Mouse (Mus musculus) embryonic facial prominence, embryonic 11.5 days (tissue): ENCODE measurements around the gene Parp14. TPM values are rescaled to one million over a fixed set of nuclear protein-coding genes. Genes with fewer than 3 reads are reported as not detected.

Experiments
- ATAC-seq: fragments of 200-750 bp; cut with Nextera tagmentation; replicated peaks from 2 replicates; pipeline ENCODE4 v1.8.0; 2017; ENCODE audit warnings: low read depth; ENCODE audit not compliant: insufficient number of reproducible peaks, low FRiP score, low TSS enrichment
- DNase-seq: peaks from one replicate; pipeline ENCODE4 v3.0.0-alpha.2; 2015; ENCODE audit warnings: low spot score
- H3K27ac ChIP-seq: fragments of 300-500 bp; sonication (generic); replicated peaks from 2 replicates; pipeline ENCODE4 v1.5.1; 2014; ENCODE audit warnings: mild to moderate bottlenecking, low read depth, low read length, control low read depth
- H3K27me3 ChIP-seq: fragments of 300-500 bp; sonication (generic); 2 replicates; pipeline ENCODE4 v1.6.1; 2014; ENCODE audit warnings: mild to moderate bottlenecking, low read length, moderate library complexity, mixed read lengths; ENCODE audit not compliant: control insufficient read depth, insufficient read depth
- H3K36me3 ChIP-seq: fragments of 300-500 bp; sonication (generic); replicated peaks from 2 replicates; pipeline ENCODE4 v1.6.1; 2014; ENCODE audit warnings: low read depth, mild to moderate bottlenecking, low read length, moderate library complexity, mixed read lengths; ENCODE audit not compliant: control insufficient read depth, insufficient read depth
- H3K4me1 ChIP-seq: fragments of 300-500 bp; sonication (generic); 2 replicates; pipeline ENCODE4 v1.6.1; 2014; ENCODE audit warnings: low read length, mixed read lengths; ENCODE audit not compliant: control insufficient read depth, insufficient read depth
- H3K4me2 ChIP-seq: fragments of 300-500 bp; sonication (generic); 2 replicates; pipeline ENCODE4 v1.6.1; 2014; ENCODE audit warnings: low read depth, mild to moderate bottlenecking, control low read depth, low read length, moderate library complexity
- H3K4me3 ChIP-seq: fragments of 300-500 bp; sonication (generic); 2 replicates; pipeline ENCODE4 v1.5.1; 2014; ENCODE audit warnings: low read depth, low read length, control low read depth
- H3K9ac ChIP-seq: fragments of 300-500 bp; sonication (generic); replicated peaks from 2 replicates; pipeline ENCODE4 v1.6.1; 2014; ENCODE audit warnings: mild to moderate bottlenecking, control low read depth, low read length
- H3K9me3 ChIP-seq: fragments of 300-500 bp; sonication (generic); replicated peaks from 2 replicates; pipeline ENCODE4 v1.6.1; 2016; ENCODE audit warnings: mild to moderate bottlenecking, low read length, inconsistent platforms, mixed read lengths; ENCODE audit not compliant: control insufficient read depth
- WGBS: fragments of 180-500 bp; shearing (Covaris S2); extraction: QIAGEN DNeasy Blood & Tissue Kit; methylation state at CpG from one replicate; pipeline ENCODE4 v1.1.7; 2014; 5-methylcytosine and 5-hydroxymethylcytosine counted together
- polyA plus RNA-seq: library from polyadenylated mRNA; unstranded; fragments of >200 nt; fragmentation: Nextera tagmentation; extraction: Ambion mirVana; gene quantifications from 2 replicates; pipeline ENCODE4 v1.2.1, GENCODE M21; 2014

Gene Parp14
- polyA plus RNA-seq, 1 experiment from 2014 or later = 0.29 TPM

GRCm38 (mm10) chr16:35867726-35868125 lies 3.6 kb downstream of the Parp14 start:
- 77% methylated on average over 11 of the region's 11 CpGs for WGBS
- no peak for DNase-seq
- H3K9ac ChIP-seq = no peak overlapping the region
- H3K4me2 ChIP-seq = no peak overlapping the region
- H3K9me3 ChIP-seq = no peaks in the 10 kb centered on the region
- ATAC-seq = no peak
- no peaks in the 10 kb centered on the region for H3K36me3 ChIP-seq
- H3K27ac ChIP-seq = no peak overlapping the region
- H3K4me3 ChIP-seq = no peak overlapping the region
- peaks cover 3% of the 10 kb centered on the region; the same call in 1 of the 2 replicates for H3K4me1 ChIP-seq
- peaks cover 14% of the 10 kb centered on the region for H3K27me3 ChIP-seq

- ATAC-seq (no peak), DNase-seq (no peak)
- H3K27me3 ChIP-seq = no peaks in the 10 kb centered on the region
- H3K4me1 ChIP-seq = no peaks in the 10 kb centered on the region
- H3K27ac ChIP-seq = no peak overlapping the region
- no peaks in the 10 kb centered on the region for H3K36me3 ChIP-seq
- WGBS = 78% methylated on average over 1 of the region's 1 CpGs
- no peaks in the 10 kb centered on the region for H3K9me3 ChIP-seq
- no peak overlapping the region for H3K4me2 ChIP-seq
- no peak overlapping the region for H3K4me3 ChIP-seq
- H3K9ac ChIP-seq = no peak overlapping the region
These were observed 9.3 kb downstream of the Parp14 start for GRCm38 (mm10) chr16:35862057-35862456.

GRCm38 (mm10) chr16:35860236-35860635 lies 11.1 kb downstream of the Parp14 start:
- H3K9me3 ChIP-seq = no peaks in the 10 kb centered on the region
- ATAC-seq (no peak), DNase-seq (no peak)
- no peak overlapping the region for H3K4me2 ChIP-seq
- no peak overlapping the region for H3K4me3 ChIP-seq
- H3K27ac ChIP-seq = no peak overlapping the region
- 81% methylated on average over 16 of the region's 16 CpGs for WGBS
- H3K36me3 ChIP-seq = no peaks in the 10 kb centered on the region
- no peaks in the 10 kb centered on the region for H3K4me1 ChIP-seq
- no peak overlapping the region for H3K9ac ChIP-seq
- no peaks in the 10 kb centered on the region for H3K27me3 ChIP-seq

GRCm38 (mm10) chr16:35856766-35857165 lies 14.6 kb downstream of the Parp14 start:
- H3K9ac ChIP-seq = no peak overlapping the region
- no peaks in the 10 kb centered on the region for H3K27me3 ChIP-seq
- ATAC-seq = no peak
- no peaks in the 10 kb centered on the region for H3K9me3 ChIP-seq
- H3K36me3 ChIP-seq = no peaks in the 10 kb centered on the region
- no peaks in the 10 kb centered on the region for H3K4me1 ChIP-seq
- no peak overlapping the region for H3K4me2 ChIP-seq
- H3K4me3 ChIP-seq = no peak overlapping the region
- no peak overlapping the region for H3K27ac ChIP-seq
- WGBS = 90% methylated on average over 18 of the region's 18 CpGs
- no peak for DNase-seq

- H3K4me1 ChIP-seq = no peaks in the 10 kb centered on the region
- ATAC-seq (no peak), DNase-seq (no peak)
- no peak overlapping the region for H3K4me2 ChIP-seq
- no peak overlapping the region for H3K4me3 ChIP-seq
- WGBS = 83% methylated on average over 4 of the region's 4 CpGs
- H3K36me3 ChIP-seq = no peaks in the 10 kb centered on the region
- no peak overlapping the region for H3K27ac ChIP-seq
- no peaks in the 10 kb centered on the region for H3K27me3 ChIP-seq
- no peak overlapping the region for H3K9ac ChIP-seq
- H3K9me3 ChIP-seq = no peaks in the 10 kb centered on the region
These were observed 15.5 kb downstream of the Parp14 start for GRCm38 (mm10) chr16:35855846-35856245.

- Histone ChIP-seq H3K27me3 (no peaks in the 10 kb centered on the region), H3K4me1 (no peaks in the 10 kb centered on the region), H3K9me3 (no peaks in the 10 kb centered on the region), H3K4me3 (no peak overlapping the region), H3K27ac (no peak overlapping the region), H3K36me3 (no peaks in the 10 kb centered on the region), H3K9ac (no peak overlapping the region), H3K4me2 (no peak overlapping the region)
- no peak for ATAC-seq
- DNase-seq = no peak
These were observed 24.2 kb downstream of the Parp14 start for GRCm38 (mm10) chr16:35847138-35847537.

- H3K4me1 ChIP-seq = no peaks in the 10 kb centered on the region
- no peaks in the 10 kb centered on the region for H3K27me3 ChIP-seq
- H3K4me2 ChIP-seq = no peak overlapping the region
- DNase-seq (peak; percentile 49), ATAC-seq (no peak)
- WGBS = 31% methylated on average over 1 of the region's 1 CpGs
- no peaks in the 10 kb centered on the region for H3K9me3 ChIP-seq
- no peak overlapping the region for H3K27ac ChIP-seq
- H3K9ac ChIP-seq = no peak overlapping the region
- no peaks in the 10 kb centered on the region for H3K36me3 ChIP-seq
- H3K4me3 ChIP-seq = no peak overlapping the region
These were observed 31.7 kb downstream of the Parp14 start for GRCm38 (mm10) chr16:35839680-35840079.

- H3K27me3 ChIP-seq = no peaks in the 10 kb centered on the region
- 93% methylated on average over 8 of the region's 8 CpGs for WGBS
- no peak overlapping the region for H3K27ac ChIP-seq
- H3K36me3 ChIP-seq = no peaks in the 10 kb centered on the region
- DNase-seq = no peak
- no peak overlapping the region for H3K4me2 ChIP-seq
- no peaks in the 10 kb centered on the region for H3K4me1 ChIP-seq
- no peak overlapping the region for H3K9ac ChIP-seq
- no peaks in the 10 kb centered on the region for H3K9me3 ChIP-seq
- no peak overlapping the region for H3K4me3 ChIP-seq
- ATAC-seq = no peak
These were observed 36.7 kb downstream of the Parp14 start for GRCm38 (mm10) chr16:35834653-35835052.
